24 mouse cellular contexts compared by ENCODE assay signal in genomic region chr10:60227666-60228065, GRCm38 (mm10). TPM values are rescaled to one million over a fixed set of nuclear protein-coding genes. Genes with fewer than 3 reads are reported as not detected.
DNase-seq lines count a peak whose midpoint lies in the region; ATAC-seq and TF ChIP-seq lines count a peak whose summit lies in the region.
"Had no signal": no experiment of that assay in that cellular context is flagged by ENCODE, and none has a peak within 500 bp of the region (broad histone marks: within the 10 kb centered on the region; RNA-seq: fewer than 3 reads in every experiment).

No protein-coding gene starts in this region.

- no peaks in the 10 kb centered on the region for H3K36me3 ChIP-seq in kidney, embryonic 14.5 days (ENCODE audit: control insufficient read depth, insufficient read depth, low read length)
- H3K36me3 ChIP-seq in kidney, embryonic 15.5 days, result no peaks in the 10 kb centered on the region
- H3K36me3 ChIP-seq: embryonic facial prominence, embryonic 10.5 days; embryonic facial prominence, embryonic 12.5 days; forebrain, embryonic 15.5 days; G1E had no signal

- H3K9me3 ChIP-seq in kidney, embryonic 14.5 days (ENCODE audit: control insufficient read depth, low read length), result no peaks in the 10 kb centered on the region
- H3K9me3 ChIP-seq in kidney, embryonic 15.5 days (replicated peaks), result no peaks in the 10 kb centered on the region
- H3K9me3 ChIP-seq: embryonic facial prominence, embryonic 10.5 days; embryonic facial prominence, embryonic 12.5 days; forebrain, embryonic 13.5 days; forebrain, embryonic 15.5 days; G1E had no signal

- no peak overlapping the region for H3K9ac ChIP-seq in kidney, embryonic 14.5 days (ENCODE audit: low read depth, low read length)
- no peak overlapping the region for H3K9ac ChIP-seq in kidney, embryonic 15.5 days
- H3K9ac ChIP-seq: embryonic facial prominence, embryonic 12.5 days; forebrain, embryonic 13.5 days; forebrain, embryonic 15.5 days had no signal

- DNase-seq in gastrocnemius, adult 2 months, result no peak
- DNase-seq in gastrocnemius, postnatal 4 days (ENCODE audit: low spot score in 2 of 2), result no peak
- peak; percentile 34 to 69 for DNase-seq in kidney, adult 8-10 months
- DNase-seq in kidney, adult 18-20 months, result no peak
- DNase-seq: adrenal gland, adult 8-10 months; adrenal gland, postnatal 14 days; adrenal gland, postnatal 36 days; B cell, adult 2 months; cerebellum, adult 11-12 months; cerebellum, adult 2 months; cerebellum, adult 9-10 months; cerebellum, postnatal 10 days; cerebellum, postnatal 25 days had no signal

- intact Hi-C loops in gastrocnemius, adult 2 months (cut with DNase I), result no loop called here

- no peak overlapping the region for H3K4me2 ChIP-seq in kidney, embryonic 14.5 days (replicated peaks; ENCODE audit: low read depth, low read length)
- no peak overlapping the region for H3K4me2 ChIP-seq in kidney, embryonic 15.5 days
- H3K4me2 ChIP-seq: embryonic facial prominence, embryonic 12.5 days; forebrain, embryonic 13.5 days; forebrain, embryonic 15.5 days had no signal

- no peak overlapping the region for H3K4me3 ChIP-seq in gastrocnemius, adult 2 months
- H3K4me3 ChIP-seq in kidney, embryonic 14.5 days (ENCODE audit: low read length), result no peak overlapping the region
- no peak overlapping the region for H3K4me3 ChIP-seq in kidney, embryonic 15.5 days (replicated peaks)
- H3K4me3 ChIP-seq: embryonic facial prominence, embryonic 10.5 days; embryonic facial prominence, embryonic 12.5 days; forebrain, embryonic 13.5 days; forebrain, embryonic 15.5 days had no signal

- no peaks in the 10 kb centered on the region for H3K27me3 ChIP-seq in kidney, embryonic 14.5 days (ENCODE audit: control insufficient read depth, insufficient read depth, low read length)
- no peaks in the 10 kb centered on the region for H3K27me3 ChIP-seq in kidney, embryonic 15.5 days
- H3K27me3 ChIP-seq: CH12.LX; embryonic facial prominence, embryonic 12.5 days; forebrain, embryonic 13.5 days; forebrain, embryonic 15.5 days; Patski had no signal

- no peak for ATAC-seq in kidney, embryonic 14.5 days (ENCODE audit: low FRiP score, low TSS enrichment)
- no peak for ATAC-seq in kidney, embryonic 15.5 days (replicated peaks; ENCODE audit: low FRiP score)
- ATAC-seq: activated CD4-positive, CD25-positive, alpha-beta regulatory T cell, adult 4 months; CD4-positive, CD25-positive, alpha-beta regulatory T cell, adult 4 months; forebrain, embryonic 13.5 days; forebrain, embryonic 15.5 days; Patski had no signal

- H3K4me1 ChIP-seq in kidney, embryonic 14.5 days (ENCODE audit: control insufficient read depth, insufficient read depth, low read length), result 0 out of 2 replicates have a peak, but pooled peaks cover 4% of the 10 kb centered on the region
- H3K4me1 ChIP-seq in kidney, embryonic 15.5 days, result peaks cover 9% of the 10 kb centered on the region; the same call in 1 of the 2 replicates
- H3K4me1 ChIP-seq: embryonic facial prominence, embryonic 12.5 days; forebrain, embryonic 13.5 days; forebrain, embryonic 15.5 days had no signal

- peak overlapping the region; percentile 84; the same call in 1 of the 2 replicates for H3K27ac ChIP-seq in gastrocnemius, adult 2 months
- no peak overlapping the region for H3K27ac ChIP-seq in kidney, embryonic 14.5 days (ENCODE audit: low read depth, low read length)
- peak overlapping the region; percentile 51; the same call in 1 of the 2 replicates for H3K27ac ChIP-seq in kidney, embryonic 15.5 days
- H3K27ac ChIP-seq: embryonic facial prominence, embryonic 10.5 days; embryonic facial prominence, embryonic 12.5 days; forebrain, embryonic 13.5 days; forebrain, embryonic 15.5 days had no signal

- TF ChIP-seq CTCF in gastrocnemius, adult 2 months (IDR thresholded peaks at IDR 0.05), result no peak

- 63% methylated on average over 4 of the region's 4 CpGs for WGBS in kidney, embryonic 14.5 days
- WGBS in kidney, embryonic 15.5 days, result 58% methylated on average over 4 of the region's 4 CpGs

RNA-seq across cellular contexts. Expression of gene Chst3, which starts 8.6 kb away (rescaled TPM):
- under 1 TPM; 0.23 to 0.64 TPM for total RNA-seq in gastrocnemius, adult 2 months (2021)
- 1 to 10 TPM; 3.8 to 4.3 TPM for total RNA-seq in gastrocnemius, postnatal 4 days (2021)
- 1.0 and 1.1 TPM in 2 replicates for polyA plus RNA-seq in kidney, embryonic 14.5 days (2014; fragmentation: Nextera tagmentation; extraction: Ambion mirVana)
- polyA plus RNA-seq in kidney, embryonic 15.5 days (2015; fragmentation: Nextera tagmentation; extraction: Ambion mirVana), result 1.6 and 2.0 TPM in 2 replicates
- polyA plus RNA-seq: G1E had no signal

RNA-seq across cellular contexts. Expression of gene Psap, which starts 49.8 kb away (rescaled TPM):
- 100 to 1,000 TPM; 730 to 837 TPM for total RNA-seq in gastrocnemius, adult 2 months (2021)
- total RNA-seq in gastrocnemius, postnatal 4 days (2021), result 100 to 1,000 TPM; 457 to 468 TPM
- polyA plus RNA-seq in kidney, embryonic 14.5 days (2014; fragmentation: Nextera tagmentation; extraction: Ambion mirVana), result 69.5 and 122 TPM in 2 replicates
- 132 and 162 TPM in 2 replicates for polyA plus RNA-seq in kidney, embryonic 15.5 days (2015; fragmentation: Nextera tagmentation; extraction: Ambion mirVana)

Comparison
In these comparisons a context has a peak if more than half of its experiments do, and no peak if none do; other contexts are left out.
1. DNase-seq: peak in kidney, adult 8-10 months (2 of 2); none in gastrocnemius, adult 2 months (single experiment), gastrocnemius, postnatal 4 days (0 of 2) and kidney, adult 18-20 months (single experiment).